Mouse (Mus musculus) cerebellum, adult 18-20 months (tissue): Measurements from ENCODE around the gene Cmpk2.
A peak's percentile ranks its signal among the peaks of the same experiment; 100 is the strongest.
"Not testable (repeated sequence)": the region's sequence is repeated elsewhere in the genome, so short reads cannot be mapped to it uniquely, and the experiment has no call there.

Source experiments
- DNase-seq, 2 experiments: peaks; one replicate each; pipeline ENCODE4 v3.0.0; 2021

Gene Cmpk2

GRCm38 (mm10) chr12:26469098-26470041, at the start of gene Cmpk2:
Gene Cmpk2, plus strand, starts transcription at chr12:26469204.
- DNase-seq, result peak; percentile 84 to 92

DNA sequence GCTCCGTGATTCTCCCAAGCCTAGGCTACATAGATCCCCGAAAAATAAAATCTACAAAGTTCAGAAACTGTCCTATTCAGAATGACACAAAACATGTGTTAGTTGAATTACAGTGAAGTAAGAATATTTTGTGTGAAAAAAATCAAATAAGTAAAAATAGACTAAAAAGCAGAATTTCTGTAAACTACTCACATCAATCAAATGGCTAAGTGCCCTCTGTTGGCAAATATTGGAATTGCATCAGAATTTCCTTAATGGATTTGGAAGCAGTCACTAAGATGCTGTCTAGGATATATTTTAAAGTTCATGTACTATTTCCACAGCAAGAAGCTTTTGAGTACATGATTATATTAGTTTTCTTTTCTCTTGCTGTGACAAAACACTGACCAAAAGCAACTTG, 44.2 kb upstream of the Cmpk2 start:
- DNase-seq, result no peak

DNA sequence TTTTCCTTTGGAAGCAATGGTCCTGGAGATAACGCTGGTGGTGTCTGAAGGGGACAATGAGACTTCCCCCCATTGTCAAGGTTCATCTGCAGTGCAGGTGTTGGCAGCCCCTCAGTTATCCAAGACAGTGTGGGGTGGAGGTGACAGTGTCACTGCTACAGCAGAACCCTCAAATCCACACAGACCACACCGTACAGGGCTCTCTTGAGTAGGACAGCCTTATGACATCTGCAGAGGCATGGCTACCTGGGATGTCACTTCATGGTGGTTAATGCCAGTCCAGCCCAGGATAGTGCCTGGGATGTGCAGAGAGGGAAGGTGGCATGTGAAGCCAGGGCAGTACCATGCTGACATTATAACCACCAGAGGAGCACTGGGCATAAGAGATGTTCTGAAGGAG, 40.2 kb upstream of the Cmpk2 start:
- not testable (repeated sequence) for DNase-seq

GRCm38 (mm10) chr12:26436334-26436733, 32.7 kb upstream of the Cmpk2 start:
- no peak for DNase-seq

- no peak for DNase-seq
These were observed 31.1 kb upstream of the Cmpk2 start for GRCm38 (mm10) chr12:26437950-26438349.

- no peak for DNase-seq
These were observed 29.6 kb upstream of the Cmpk2 start for GRCm38 (mm10) chr12:26439366-26439765.

DNA sequence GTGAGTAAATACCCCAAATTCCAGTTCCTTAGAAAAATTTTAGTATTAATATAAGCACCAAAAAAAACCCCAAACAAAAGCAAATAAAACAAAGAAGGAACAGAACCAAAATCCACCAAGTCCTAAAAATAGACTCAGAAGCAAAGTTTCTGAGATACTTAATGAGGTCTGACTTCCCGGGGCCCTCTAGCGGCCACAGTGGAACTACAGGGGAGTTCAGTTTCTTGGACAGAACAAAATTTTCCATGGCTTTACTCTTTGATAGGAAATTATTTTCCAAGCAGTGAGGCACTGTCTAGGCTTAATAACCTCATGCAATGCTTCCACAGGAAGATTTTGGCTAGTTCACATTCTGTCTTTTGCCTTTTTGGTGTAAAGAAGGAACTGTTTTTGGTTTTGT, 24.9 kb upstream of the Cmpk2 start:
- peak; percentile 74 to 75 for DNase-seq

DNA sequence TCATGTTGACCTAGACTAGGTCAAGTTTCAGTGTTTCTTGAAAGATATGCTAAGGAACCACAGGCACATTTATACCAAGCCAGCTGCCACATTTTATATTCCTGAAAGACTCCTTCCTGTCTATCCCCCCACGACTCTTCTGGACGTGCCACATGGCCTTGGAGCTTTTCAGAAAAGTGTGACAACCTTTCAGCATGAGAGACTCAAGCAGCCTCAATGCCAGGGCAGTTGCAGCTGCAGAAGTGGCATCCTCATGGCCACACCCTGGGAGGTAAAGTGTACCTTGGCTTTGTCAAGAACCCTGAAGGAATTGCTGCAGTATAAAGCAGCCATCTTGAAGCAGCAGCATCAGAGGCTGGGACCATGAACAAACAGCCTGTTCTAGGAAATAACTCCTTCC, 24.5 kb upstream of the Cmpk2 start:
- DNase-seq, result no peak

- no peak for DNase-seq
These were observed 22.5 kb upstream of the Cmpk2 start for GRCm38 (mm10) chr12:26446377-26447045.

GRCm38 (mm10) chr12:26449483-26449882, 19.5 kb upstream of the Cmpk2 start:
- DNase-seq, result no peak

DNA sequence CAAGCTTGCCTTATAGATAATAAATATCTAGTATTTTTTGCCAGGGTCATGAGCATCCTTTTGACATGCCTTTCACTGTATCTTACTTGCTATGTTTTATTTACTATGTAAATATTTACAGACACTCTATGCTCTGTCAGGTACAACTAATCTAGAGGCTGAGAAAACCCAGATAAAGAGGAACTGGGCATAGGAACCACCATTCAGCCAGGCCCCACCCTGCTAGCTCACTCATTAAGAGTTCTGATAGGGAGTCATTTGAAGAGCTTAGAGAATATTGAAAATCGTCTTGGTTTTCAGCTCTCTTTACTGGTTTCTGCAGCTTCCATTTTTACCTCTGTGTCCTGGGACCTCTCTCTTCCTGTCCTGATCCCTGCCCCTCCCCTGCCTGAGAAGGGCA, 17.9 kb upstream of the Cmpk2 start:
- DNase-seq, result no peak

DNA sequence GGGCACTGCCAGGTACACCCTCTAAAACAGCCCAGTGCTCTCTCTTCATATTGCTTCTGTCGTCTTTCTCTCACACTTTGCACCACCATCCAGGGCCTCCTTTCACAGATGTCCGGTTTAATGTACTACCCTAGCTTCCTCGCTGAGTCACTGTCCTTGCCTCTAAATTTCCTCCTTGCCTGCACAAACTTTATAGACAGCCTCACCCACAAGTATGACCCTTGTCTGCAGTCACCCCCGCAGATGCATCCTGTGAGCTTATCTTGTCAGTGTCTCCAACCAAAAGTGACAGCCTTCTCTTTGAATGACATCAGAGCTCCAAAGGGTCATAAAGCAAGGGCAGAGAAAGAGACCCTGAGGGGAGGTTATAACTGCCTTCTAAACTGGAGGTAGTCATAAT, 16.1 kb upstream of the Cmpk2 start:
- DNase-seq, result no peak

DNA sequence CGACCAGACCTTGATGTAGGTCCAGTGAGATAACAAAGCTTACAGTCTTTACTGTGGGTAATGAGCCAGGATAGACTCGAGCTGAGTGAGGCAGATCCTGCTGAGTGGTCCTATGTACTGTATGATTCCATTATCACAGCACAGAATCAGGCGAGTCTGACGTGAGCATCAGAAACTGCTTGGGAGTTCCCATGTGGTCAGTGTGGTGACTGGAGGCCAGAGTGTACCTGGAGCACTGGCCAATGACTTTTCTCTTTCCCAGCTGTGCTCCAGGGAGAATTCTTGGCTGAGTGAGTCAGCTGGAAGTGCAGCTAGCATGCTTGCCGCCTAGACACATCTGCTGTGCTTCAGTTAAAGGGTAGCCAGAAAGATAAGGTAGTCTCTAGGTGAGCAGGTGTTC, 14.3 kb upstream of the Cmpk2 start:
- DNase-seq, result no peak

GRCm38 (mm10) chr12:26456028-26456698, 12.8 kb upstream of the Cmpk2 start, which contains the start of gene Rsad2:
Gene Rsad2, minus strand, starts transcription at chr12:26456452.
- DNase-seq, result peak in 1 of 2 experiments; percentile 9

GRCm38 (mm10) chr12:26460091-26460490, 8.9 kb upstream of the Cmpk2 start:
- DNase-seq, result no peak

DNA sequence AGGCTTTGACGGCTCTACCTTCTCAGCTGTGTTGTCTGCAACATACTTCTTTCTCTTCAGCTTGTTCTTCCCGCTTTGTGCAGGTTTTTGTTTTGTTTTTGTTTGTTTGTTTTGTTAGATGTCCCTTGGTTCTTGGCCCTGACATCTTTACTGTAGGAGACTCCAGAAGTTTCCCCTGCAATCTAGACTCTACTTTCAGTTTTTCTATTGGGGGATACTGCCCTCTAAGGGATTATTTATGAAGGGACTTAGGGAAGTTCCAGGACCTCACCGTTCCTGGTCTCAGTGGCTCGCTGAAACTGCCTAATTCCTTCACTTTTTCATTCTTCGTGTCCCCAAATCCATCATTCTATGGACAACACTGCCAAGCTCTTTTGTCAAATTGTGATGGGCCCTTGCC, 3.4 kb upstream of the Cmpk2 start:
- no peak for DNase-seq

GRCm38 (mm10) chr12:26470042-26470409, 1.0 kb downstream of the Cmpk2 start:
- DNase-seq, result no peak

DNA sequence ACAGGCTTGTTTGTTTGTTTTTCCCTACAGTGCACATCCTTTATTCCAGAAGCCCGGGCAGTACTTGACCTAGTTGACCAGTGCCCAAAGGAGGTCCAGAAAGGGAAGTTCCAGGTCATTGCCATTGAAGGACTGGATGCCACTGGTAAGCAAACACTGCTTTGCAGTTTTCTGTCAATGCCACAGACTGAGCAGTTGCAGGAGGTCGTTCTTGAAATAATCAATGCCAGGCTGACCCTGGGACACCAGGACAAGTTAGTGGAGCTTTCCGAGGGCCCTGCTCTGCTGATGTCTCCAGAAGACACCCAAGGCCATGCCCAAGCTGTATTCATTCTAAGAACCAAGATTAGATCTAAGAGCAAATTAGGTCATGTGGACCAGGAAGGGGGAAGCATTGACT, 2.4 kb downstream of the Cmpk2 start:
- no peak for DNase-seq

DNA sequence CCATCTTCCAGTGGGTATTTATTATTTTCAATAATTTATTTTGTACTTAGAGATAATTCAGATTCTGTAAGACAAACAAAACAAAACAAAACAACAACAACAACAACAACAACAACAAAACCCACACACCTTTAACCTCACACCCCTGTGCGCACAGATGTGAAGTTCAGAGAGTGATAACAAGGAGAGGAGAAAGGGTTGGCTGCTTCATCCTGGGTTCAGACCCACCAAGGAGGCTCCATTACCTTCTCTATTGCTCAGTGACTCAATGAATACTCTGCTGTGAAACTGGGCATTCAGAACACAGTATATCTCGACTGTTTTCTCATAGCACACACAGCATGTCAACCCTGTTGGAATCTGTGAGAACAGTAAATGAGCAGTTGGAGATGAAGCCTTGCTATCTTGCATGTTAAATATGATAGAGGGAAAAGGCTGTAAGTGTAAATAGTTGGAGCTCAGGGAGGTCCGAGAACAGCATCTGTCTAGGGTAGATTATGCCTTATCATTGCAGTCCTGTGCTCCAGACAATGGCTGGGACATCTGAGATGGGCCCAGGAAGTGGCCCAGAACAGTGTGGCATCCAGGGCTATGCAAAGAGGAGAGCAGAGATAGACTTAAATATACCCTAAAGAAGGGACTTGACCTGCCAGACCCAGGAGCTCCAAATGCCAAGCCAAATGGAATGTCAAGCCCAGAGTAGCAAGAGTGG, 3.9 kb downstream of the Cmpk2 start:
- no peak for DNase-seq

DNA sequence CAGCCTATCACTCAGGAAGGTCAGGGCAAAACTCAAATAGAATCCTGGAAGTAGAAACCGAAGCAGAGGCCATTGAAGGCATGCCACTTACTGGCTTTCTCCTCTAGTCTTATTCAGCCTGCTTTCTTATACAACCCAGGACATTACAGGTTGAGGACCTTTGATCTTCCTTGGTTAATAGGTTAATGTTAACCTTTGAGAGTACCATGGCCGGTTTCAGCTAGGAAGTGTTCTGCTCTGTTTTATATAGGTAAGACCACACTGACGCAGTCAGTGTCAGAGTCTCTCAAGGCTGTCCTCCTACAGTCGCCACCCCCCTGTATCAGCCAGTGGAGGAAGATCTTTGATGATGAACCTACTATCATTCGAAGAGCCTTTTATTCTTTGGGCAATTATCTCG, 4.7 kb downstream of the Cmpk2 start:
- no peak for DNase-seq

GRCm38 (mm10) chr12:26477198-26477597, 8.2 kb downstream of the Cmpk2 start:
- DNase-seq, result no peak

GRCm38 (mm10) chr12:26478196-26479004, 9.4 kb downstream of the Cmpk2 start:
- DNase-seq, result no peak
